Mouse (Mus musculus) hindbrain, embryonic 10.5 days (tissue): Measurements from ENCODE around the gene Mthfd2. TPM values are rescaled to one million over a fixed set of nuclear protein-coding genes. Genes with fewer than 3 reads are reported as not detected.

Experiments used
- DNase-seq: peaks from one replicate; pipeline ENCODE4 v3.0.0-alpha.2; 2017; ENCODE audit warnings: low spot score
- H3K27ac ChIP-seq: fragments of 300-500 bp; sonication (generic); 2 replicates; pipeline ENCODE4 v1.5.1; 2016; ENCODE audit warnings: mild to moderate bottlenecking, moderate library complexity
- H3K27me3 ChIP-seq: fragments of 300-500 bp; sonication (generic); 2 replicates; pipeline ENCODE4 v1.6.1; 2016; ENCODE audit warnings: mild to moderate bottlenecking; ENCODE audit not compliant: poor library complexity, insufficient read depth, severe bottlenecking
- H3K36me3 ChIP-seq: fragments of 300-500 bp; sonication (generic); 2 replicates; pipeline ENCODE4 v1.6.1; 2016; ENCODE audit warnings: mild to moderate bottlenecking, moderate library complexity
- H3K4me1 ChIP-seq: fragments of 300-500 bp; sonication (generic); replicated peaks from 2 replicates; pipeline ENCODE4 v1.6.1; 2016; ENCODE audit warnings: mild to moderate bottlenecking
- H3K4me3 ChIP-seq: fragments of 300-500 bp; sonication (generic); 2 replicates; pipeline ENCODE4 v1.5.1; 2016; ENCODE audit warnings: mild to moderate bottlenecking, moderate library complexity
- H3K9me3 ChIP-seq: fragments of 300-500 bp; sonication (generic); 2 replicates; pipeline ENCODE4 v1.6.1; 2016; ENCODE audit warnings: mild to moderate bottlenecking, moderate library complexity
- WGBS: fragments of 180-500 bp; shearing (Covaris S2); methylation state at CpG from one replicate; pipeline ENCODE4 v1.1.7; 2016; 5-methylcytosine and 5-hydroxymethylcytosine counted together
- polyA plus RNA-seq: library from polyadenylated mRNA; unstranded; fragments of >200 nt; fragmentation: Nextera tagmentation; extraction: Ambion mirVana; gene quantifications from 2 replicates; pipeline ENCODE4 v1.2.1, GENCODE M21; 2016

The Mthfd2 gene
- 43.6 and 61.8 TPM in 2 replicates for polyA plus RNA-seq

GRCm38 (mm10) chr6:83325525-83326393, at the start of gene Mthfd2, which contains the start of gene Mob1a:
Gene Mthfd2, minus strand, starts transcription at chr6:83325908.
Gene Mob1a, plus strand, starts transcription at chr6:83326016.
- peak; percentile 94 for DNase-seq
- WGBS, result 2% methylated on average over 65 of the region's 65 CpGs
- Histone ChIP-seq H3K27me3 (no peaks in the 10 kb centered on the region), H3K4me3 (peak within 1 kb of the TSS; percentile 88), H3K4me1 (peaks cover 19% of the 10 kb centered on the region), H3K36me3 (peaks cover 24% of the 10 kb centered on the region), H3K27ac (peak within 1 kb of the TSS; percentile 98), H3K9me3 (no peaks in the 10 kb centered on the region)

GRCm38 (mm10) chr6:83373704-83374300, 48.1 kb upstream of the Mthfd2 start:
- Histone ChIP-seq H3K27me3 (no peaks in the 10 kb centered on the region), H3K9me3 (no peaks in the 10 kb centered on the region), H3K27ac (no peak overlapping the region), H3K4me3 (no peak overlapping the region), H3K4me1 (no peaks in the 10 kb centered on the region), H3K36me3 (peaks cover 100% of the 10 kb centered on the region)
- DNase-seq, result no peak
- 88% methylated on average over 9 of the region's 9 CpGs for WGBS

GRCm38 (mm10) chr6:83371350-83371749, 45.6 kb upstream of the Mthfd2 start:
- 0 out of 2 replicates have a peak, but pooled peaks cover 1% of the 10 kb centered on the region for H3K4me1 ChIP-seq
- H3K27ac ChIP-seq, result no peak overlapping the region
- peaks cover 100% of the 10 kb centered on the region for H3K36me3 ChIP-seq
- no peak for DNase-seq
- WGBS, result 84% methylated on average over 3 of the region's 3 CpGs
- H3K9me3 ChIP-seq, result no peaks in the 10 kb centered on the region
- no peaks in the 10 kb centered on the region for H3K27me3 ChIP-seq
- H3K4me3 ChIP-seq, result no peak overlapping the region

- Histone ChIP-seq H3K4me1 (0 out of 2 replicates have a peak, but pooled peaks cover 2% of the 10 kb centered on the region), H3K27me3 (no peaks in the 10 kb centered on the region), H3K36me3 (peaks cover 98% of the 10 kb centered on the region), H3K9me3 (no peaks in the 10 kb centered on the region), H3K4me3 (no peak overlapping the region), H3K27ac (no peak overlapping the region)
- 94% methylated on average over 21 of the region's 21 CpGs for WGBS
- no peak for DNase-seq
Observed at GRCm38 (mm10) chr6:83370316-83370965, 44.7 kb upstream of the Mthfd2 start.

- no peak for DNase-seq
- Histone ChIP-seq H3K4me3 (no peak overlapping the region), H3K4me1 (peaks cover 2% of the 10 kb centered on the region; the same call in 1 of the 2 replicates), H3K36me3 (peaks cover 93% of the 10 kb centered on the region), H3K27me3 (no peaks in the 10 kb centered on the region), H3K27ac (no peak overlapping the region), H3K9me3 (no peaks in the 10 kb centered on the region)
- 92% methylated on average over 12 of the region's 12 CpGs for WGBS
Observed at GRCm38 (mm10) chr6:83363075-83363474, 37.4 kb upstream of the Mthfd2 start.

GRCm38 (mm10) chr6:83361523-83362248, 36.0 kb upstream of the Mthfd2 start:
- no peak overlapping the region for H3K27ac ChIP-seq
- 89% methylated on average over 11 of the region's 11 CpGs for WGBS
- peaks cover 92% of the 10 kb centered on the region for H3K36me3 ChIP-seq

GRCm38 (mm10) chr6:83357436-83357835, 31.7 kb upstream of the Mthfd2 start:
- H3K27ac ChIP-seq, result no peak overlapping the region
- no peak for DNase-seq
- WGBS, result 93% methylated on average over 10 of the region's 10 CpGs

More at GRCm38 (mm10) chr6:83361523-83362248, 36.0 kb upstream of the Mthfd2 start:
- Histone ChIP-seq H3K4me1 (peaks cover 2% of the 10 kb centered on the region; the same call in 1 of the 2 replicates), H3K9me3 (no peaks in the 10 kb centered on the region), H3K4me3 (no peak overlapping the region), H3K27me3 (no peaks in the 10 kb centered on the region)
- no peak for DNase-seq

GRCm38 (mm10) chr6:83356569-83357138, 30.9 kb upstream of the Mthfd2 start:
- no peaks in the 10 kb centered on the region for H3K27me3 ChIP-seq
- H3K27ac ChIP-seq, result no peak overlapping the region
- H3K9me3 ChIP-seq, result no peaks in the 10 kb centered on the region
- H3K4me3 ChIP-seq, result no peak overlapping the region
- peaks cover 93% of the 10 kb centered on the region for H3K36me3 ChIP-seq
- DNase-seq, result peak; percentile 84
- 21% methylated on average over 7 of the region's 7 CpGs for WGBS
- H3K4me1 ChIP-seq, result no peaks in the 10 kb centered on the region

More at GRCm38 (mm10) chr6:83357436-83357835, 31.7 kb upstream of the Mthfd2 start:
- Histone ChIP-seq H3K36me3 (peaks cover 91% of the 10 kb centered on the region), H3K4me3 (no peak overlapping the region), H3K9me3 (no peaks in the 10 kb centered on the region), H3K4me1 (no peaks in the 10 kb centered on the region), H3K27me3 (no peaks in the 10 kb centered on the region)

GRCm38 (mm10) chr6:83354856-83355781, 29.4 kb upstream of the Mthfd2 start:
- no peaks in the 10 kb centered on the region for H3K27me3 ChIP-seq
- 86% methylated on average over 9 of the region's 9 CpGs for WGBS
- no peak for DNase-seq
- peaks cover 8% of the 10 kb centered on the region for H3K4me1 ChIP-seq
- H3K27ac ChIP-seq, result no peak overlapping the region
- peaks cover 84% of the 10 kb centered on the region for H3K36me3 ChIP-seq
- no peaks in the 10 kb centered on the region for H3K9me3 ChIP-seq
- H3K4me3 ChIP-seq, result no peak overlapping the region

- no peaks in the 10 kb centered on the region for H3K9me3 ChIP-seq
- no peak for DNase-seq
- H3K27me3 ChIP-seq, result no peaks in the 10 kb centered on the region
- peaks cover 24% of the 10 kb centered on the region for H3K4me1 ChIP-seq
- no peak overlapping the region for H3K4me3 ChIP-seq
- peaks cover 64% of the 10 kb centered on the region for H3K36me3 ChIP-seq
- WGBS, result 94% methylated on average over 24 of the region's 24 CpGs
- no peak overlapping the region for H3K27ac ChIP-seq
Observed at GRCm38 (mm10) chr6:83352666-83353410, 27.1 kb upstream of the Mthfd2 start.
